Mouse (Mus musculus) CD4-positive naive resting alpha-beta T cell, adult 57 days (primary cell): Measurements from ENCODE around the gene Vmn2r71. TPM values are rescaled to one million over a fixed set of nuclear protein-coding genes. Genes with fewer than 3 reads are reported as not detected.

Experiments
- total RNA-seq: library from RNA; stranded (reverse); gene quantifications from one replicate; pipeline ENCODE4 v1.2.4, GENCODE M21; 2023

Gene Vmn2r71
- not detected for total RNA-seq

DNA sequence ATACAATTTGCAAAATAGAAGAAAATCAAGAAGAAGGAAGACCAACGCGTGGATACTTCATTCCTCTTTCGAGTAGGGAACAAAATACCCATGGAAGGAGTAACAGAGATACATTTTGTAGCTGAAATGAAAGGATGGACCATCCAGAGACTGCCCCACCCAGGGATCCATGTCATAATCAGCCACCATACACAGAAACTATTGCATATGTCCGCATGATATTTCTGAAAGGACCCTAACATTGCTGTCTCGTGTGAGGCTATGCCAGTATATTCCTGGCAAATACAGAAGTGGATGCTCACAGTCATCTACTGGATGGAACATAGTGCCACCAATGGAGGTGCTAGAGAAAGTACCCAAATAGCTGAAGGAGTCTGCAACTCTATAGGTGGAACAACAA, at the start of gene Vmn2r71:
TSS of gene Vmn2r71 (plus strand) at position 301 of the 400 bp plus-strand sequence.

DNA sequence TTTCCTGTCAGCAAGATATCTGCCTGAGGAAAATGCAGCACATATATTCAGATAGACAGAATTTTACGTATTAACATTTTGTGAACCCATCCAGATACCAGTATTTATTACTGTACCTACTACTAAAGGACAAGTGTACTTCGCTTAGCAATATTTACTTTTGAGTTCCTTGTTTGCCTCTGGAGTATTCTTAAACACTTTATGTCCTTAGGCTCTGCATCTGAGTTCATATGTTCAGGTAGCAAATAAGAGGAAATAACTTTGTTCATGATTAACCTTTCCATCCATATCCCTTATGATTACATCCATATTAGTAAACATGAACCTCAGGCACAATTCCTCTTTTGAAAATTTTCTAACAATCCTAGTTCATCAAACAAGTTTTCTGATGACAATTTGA, 6.2 kb downstream of the Vmn2r71 start, which contains the start of gene Vmn2r70:
TSS of gene Vmn2r70 (minus strand) at position 101 of the 400 bp plus-strand sequence.

Other genes with a start within 250 kb of the Vmn2r71 start
- not detected for gene Vmn2r69, start 147.2 kb upstream of the Vmn2r71 start, total RNA-seq
- gene Vmn2r70, start 6.1 kb downstream of the Vmn2r71 start, total RNA-seq = not detected
- not detected for gene Vmn2r72, start 192.0 kb downstream of the Vmn2r71 start, total RNA-seq